Mouse (Mus musculus): ENCODE data around the gene Pkd1l3. TPM values are rescaled to one million over a fixed set of nuclear protein-coding genes. Genes with fewer than 3 reads are reported as not detected.

Gene Pkd1l3
- polyA plus RNA-seq (2015; fragmentation: Nextera tagmentation; extraction: Ambion mirVana), result 0.12 TPM in 1 of 2 replicates, not detected in the other

- Histone ChIP-seq H3K4me1 (ENCODE audit: control insufficient read depth, insufficient read depth, low read length) (no peaks in the 10 kb centered on the region), H3K27ac (ENCODE audit: low read length) (no peak within 1 kb of the TSS), H3K9ac (ENCODE audit: low read length) (peak within 1 kb of the TSS; percentile 39; the same call in 1 of the 2 replicates), H3K36me3 (ENCODE audit: control insufficient read depth, insufficient read depth, low read length) (no peaks in the 10 kb centered on the region), H3K27me3 (ENCODE audit: control insufficient read depth, insufficient read depth, low read length) (no peaks in the 10 kb centered on the region), H3K9me3 (replicated peaks; ENCODE audit: control insufficient read depth, low read length) (no peaks in the 10 kb centered on the region), H3K4me3 (replicated peaks; ENCODE audit: low read length) (peak within 1 kb of the TSS; percentile 30), H3K4me2 (ENCODE audit: low read depth, low read length) (peak within 1 kb of the TSS; percentile 39)
- no peak for ATAC-seq (ENCODE audit: insufficient read depth, low FRiP score)
- WGBS, result 49% methylated on average over 27 of the region's 27 CpGs
These were observed at the start of gene Pkd1l3 for GRCm38 (mm10) chr8:109614243-109615210. Gene Pkd1l3 (plus strand): TSS chr8:109614517.

GRCm38 (mm10) chr8:109564766-109565165, 49.6 kb upstream of the Pkd1l3 start:
- WGBS, result 4% methylated on average over 10 of the region's 10 CpGs
- Histone ChIP-seq H3K4me1 (ENCODE audit: control insufficient read depth, insufficient read depth, low read length) (peaks cover 11% of the 10 kb centered on the region), H3K27me3 (ENCODE audit: control insufficient read depth, insufficient read depth, low read length) (no peaks in the 10 kb centered on the region), H3K27ac (ENCODE audit: low read length) (peak overlapping the region; percentile 95), H3K9me3 (replicated peaks; ENCODE audit: control insufficient read depth, low read length) (no peaks in the 10 kb centered on the region), H3K4me2 (ENCODE audit: low read depth, low read length) (peak overlapping the region; percentile 86), H3K36me3 (ENCODE audit: control insufficient read depth, insufficient read depth, low read length) (peaks cover 20% of the 10 kb centered on the region), H3K4me3 (replicated peaks; ENCODE audit: low read length) (peak overlapping the region; percentile 75), H3K9ac (ENCODE audit: low read length) (peak overlapping the region; percentile 92)
- no peak for ATAC-seq (ENCODE audit: insufficient read depth, low FRiP score)

GRCm38 (mm10) chr8:109565498-109566333, 48.6 kb upstream of the Pkd1l3 start, which contains the start of the genes Dhx38 and Txnl4b:
Gene Dhx38 (minus strand): TSS chr8:109565861.
Gene Txnl4b (plus strand): TSS chr8:109565892.
- no peaks in the 10 kb centered on the region for H3K27me3 ChIP-seq (ENCODE audit: control insufficient read depth, insufficient read depth, low read length)
- peak within 1 kb of the TSS; percentile 75 for H3K4me3 ChIP-seq (replicated peaks; ENCODE audit: low read length)
- peaks cover 11% of the 10 kb centered on the region; the same call in 1 of the 2 replicates for H3K36me3 ChIP-seq (ENCODE audit: control insufficient read depth, insufficient read depth, low read length)
- under 1% methylated on average over 52 of the region's 52 CpGs for WGBS
- ATAC-seq (ENCODE audit: insufficient read depth, low FRiP score), result peak; percentile 100
- peak within 1 kb of the TSS; percentile 88 for H3K4me2 ChIP-seq (ENCODE audit: low read depth, low read length)
- H3K4me1 ChIP-seq (ENCODE audit: control insufficient read depth, insufficient read depth, low read length), result peaks cover 11% of the 10 kb centered on the region
- H3K9ac ChIP-seq (ENCODE audit: low read length), result peak within 1 kb of the TSS; percentile 92
- H3K27ac ChIP-seq (ENCODE audit: low read length), result peak within 1 kb of the TSS; percentile 95
- H3K9me3 ChIP-seq (replicated peaks; ENCODE audit: control insufficient read depth, low read length), result no peaks in the 10 kb centered on the region

GRCm38 (mm10) chr8:109571139-109571538, 43.2 kb upstream of the Pkd1l3 start:
- Histone ChIP-seq H3K36me3 (ENCODE audit: control insufficient read depth, insufficient read depth, low read length) (no peaks in the 10 kb centered on the region), H3K4me1 (ENCODE audit: control insufficient read depth, insufficient read depth, low read length) (peaks cover 7% of the 10 kb centered on the region), H3K9me3 (replicated peaks; ENCODE audit: control insufficient read depth, low read length) (no peaks in the 10 kb centered on the region), H3K4me3 (replicated peaks; ENCODE audit: low read length) (no peak overlapping the region), H3K27ac (ENCODE audit: low read length) (no peak overlapping the region), H3K27me3 (ENCODE audit: control insufficient read depth, insufficient read depth, low read length) (no peaks in the 10 kb centered on the region), H3K9ac (ENCODE audit: low read length) (no peak overlapping the region), H3K4me2 (ENCODE audit: low read depth, low read length) (no peak overlapping the region)
- WGBS, result 86% methylated on average over 12 of the region's 12 CpGs
- no peak for ATAC-seq (ENCODE audit: insufficient read depth, low FRiP score)

- H3K27ac ChIP-seq (ENCODE audit: low read length), result no peak overlapping the region
- no peak overlapping the region for H3K9ac ChIP-seq (ENCODE audit: low read length)
- no peak overlapping the region for H3K4me3 ChIP-seq (replicated peaks; ENCODE audit: low read length)
- 57% methylated on average over 4 of the region's 4 CpGs for WGBS
- H3K4me1 ChIP-seq (ENCODE audit: control insufficient read depth, insufficient read depth, low read length), result no peaks in the 10 kb centered on the region
- no peaks in the 10 kb centered on the region for H3K9me3 ChIP-seq (replicated peaks; ENCODE audit: control insufficient read depth, low read length)
- ATAC-seq (ENCODE audit: insufficient read depth, low FRiP score), result peak; percentile 15; the same call in 1 of the 2 replicates
- H3K27me3 ChIP-seq (ENCODE audit: control insufficient read depth, insufficient read depth, low read length), result no peaks in the 10 kb centered on the region
- no peaks in the 10 kb centered on the region for H3K36me3 ChIP-seq (ENCODE audit: control insufficient read depth, insufficient read depth, low read length)
- H3K4me2 ChIP-seq (ENCODE audit: low read depth, low read length), result no peak overlapping the region
These were observed 38.0 kb upstream of the Pkd1l3 start for GRCm38 (mm10) chr8:109576311-109576710.

GRCm38 (mm10) chr8:109578900-109579301, 35.4 kb upstream of the Pkd1l3 start, which contains the start of gene Hp:
Gene Hp (minus strand): TSS chr8:109579172.
- H3K27me3 ChIP-seq (ENCODE audit: control insufficient read depth, insufficient read depth, low read length), result no peaks in the 10 kb centered on the region
- H3K9me3 ChIP-seq (replicated peaks; ENCODE audit: control insufficient read depth, low read length), result no peaks in the 10 kb centered on the region
- no peaks in the 10 kb centered on the region for H3K4me1 ChIP-seq (ENCODE audit: control insufficient read depth, insufficient read depth, low read length)
- ATAC-seq (ENCODE audit: insufficient read depth, low FRiP score), result no peak
- WGBS, result 44% methylated on average over 8 of the region's 8 CpGs
- H3K4me2 ChIP-seq (ENCODE audit: low read depth, low read length), result no peak within 1 kb of the TSS
- H3K4me3 ChIP-seq (replicated peaks; ENCODE audit: low read length), result no peak within 1 kb of the TSS
- no peaks in the 10 kb centered on the region for H3K36me3 ChIP-seq (ENCODE audit: control insufficient read depth, insufficient read depth, low read length)
- no peak within 1 kb of the TSS for H3K27ac ChIP-seq (ENCODE audit: low read length)
- H3K9ac ChIP-seq (ENCODE audit: low read length), result no peak within 1 kb of the TSS

- H3K9ac ChIP-seq (ENCODE audit: low read length), result no peak overlapping the region
- WGBS, result 82% methylated on average over 4 of the region's 4 CpGs
- H3K36me3 ChIP-seq (ENCODE audit: control insufficient read depth, insufficient read depth, low read length), result no peaks in the 10 kb centered on the region
- H3K9me3 ChIP-seq (replicated peaks; ENCODE audit: control insufficient read depth, low read length), result no peaks in the 10 kb centered on the region
- no peaks in the 10 kb centered on the region for H3K4me1 ChIP-seq (ENCODE audit: control insufficient read depth, insufficient read depth, low read length)
- no peaks in the 10 kb centered on the region for H3K27me3 ChIP-seq (ENCODE audit: control insufficient read depth, insufficient read depth, low read length)
- H3K27ac ChIP-seq (ENCODE audit: low read length), result no peak overlapping the region
- no peak overlapping the region for H3K4me2 ChIP-seq (ENCODE audit: low read depth, low read length)
- ATAC-seq (ENCODE audit: insufficient read depth, low FRiP score), result no peak
- no peak overlapping the region for H3K4me3 ChIP-seq (replicated peaks; ENCODE audit: low read length)
These were observed 30.0 kb upstream of the Pkd1l3 start for GRCm38 (mm10) chr8:109584293-109584692.

- Histone ChIP-seq H3K4me1 (ENCODE audit: control insufficient read depth, insufficient read depth, low read length) (no peaks in the 10 kb centered on the region), H3K9me3 (replicated peaks; ENCODE audit: control insufficient read depth, low read length) (no peaks in the 10 kb centered on the region), H3K36me3 (ENCODE audit: control insufficient read depth, insufficient read depth, low read length) (no peaks in the 10 kb centered on the region), H3K9ac (ENCODE audit: low read length) (no peak overlapping the region), H3K4me2 (ENCODE audit: low read depth, low read length) (no peak overlapping the region), H3K27me3 (ENCODE audit: control insufficient read depth, insufficient read depth, low read length) (no peaks in the 10 kb centered on the region), H3K4me3 (replicated peaks; ENCODE audit: low read length) (no peak overlapping the region), H3K27ac (ENCODE audit: low read length) (no peak overlapping the region)
- 64% methylated on average over 3 of the region's 3 CpGs for WGBS
- ATAC-seq (ENCODE audit: insufficient read depth, low FRiP score), result no peak
These were observed 29.5 kb upstream of the Pkd1l3 start for GRCm38 (mm10) chr8:109584830-109585229.

All from stomach, embryonic 16.5 days (tissue).